Mouse (Mus musculus): ENCODE results near the gene Ces3b.
"Not testable (repeated sequence)": the region's sequence is repeated elsewhere in the genome, so short reads cannot be mapped to it uniquely, and the experiment has no call there.

The Ces3b gene

GRCm38 (mm10) chr8:105083449-105084050 is at the start of gene Ces3b:
Gene Ces3b, plus strand, starts transcription at chr8:105083753.
- no peak for DNase-seq (ENCODE audit: low spot score in 2 of 2)

GRCm38 (mm10) chr8:105043510-105043909 is 40.0 kb upstream of the Ces3b start:
- no peak for DNase-seq (ENCODE audit: low spot score in 2 of 2)

GRCm38 (mm10) chr8:105045824-105046401 is 37.6 kb upstream of the Ces3b start:
- DNase-seq (ENCODE audit: low spot score in 2 of 2) = no peak

GRCm38 (mm10) chr8:105048371-105048854 is 35.1 kb upstream of the Ces3b start, which contains the start of gene Ces3a:
Gene Ces3a, plus strand, starts transcription at chr8:105048601.
- no peak for DNase-seq (ENCODE audit: low spot score in 2 of 2)

- DNase-seq (ENCODE audit: low spot score in 2 of 2) = no peak
Observed at GRCm38 (mm10) chr8:105056211-105056610, 27.3 kb upstream of the Ces3b start.

GRCm38 (mm10) chr8:105060056-105060455 is 23.5 kb upstream of the Ces3b start:
- no peak for DNase-seq (ENCODE audit: low spot score in 2 of 2)

- peak; percentile 22 to 32 for DNase-seq (ENCODE audit: low spot score in 2 of 2)
Observed at GRCm38 (mm10) chr8:105066761-105067160, 16.8 kb upstream of the Ces3b start.

- DNase-seq (ENCODE audit: low spot score in 2 of 2) = not testable (repeated sequence)
Observed at GRCm38 (mm10) chr8:105067905-105068304, 15.6 kb upstream of the Ces3b start.

GRCm38 (mm10) chr8:105068971-105069370 is 14.6 kb upstream of the Ces3b start:
- no peak for DNase-seq (ENCODE audit: low spot score in 2 of 2)

- DNase-seq (ENCODE audit: low spot score in 2 of 2) = no peak
Observed at GRCm38 (mm10) chr8:105076601-105077000, 7.0 kb upstream of the Ces3b start.

- DNase-seq (ENCODE audit: low spot score in 2 of 2) = no peak
Observed at GRCm38 (mm10) chr8:105077071-105077470, 6.5 kb upstream of the Ces3b start.

GRCm38 (mm10) chr8:105078591-105078990 is 5.0 kb upstream of the Ces3b start:
- no peak for DNase-seq (ENCODE audit: low spot score in 2 of 2)

- no peak for DNase-seq (ENCODE audit: low spot score in 2 of 2)
Observed at GRCm38 (mm10) chr8:105080814-105081336, 2.7 kb upstream of the Ces3b start.

- not testable (repeated sequence) for DNase-seq (ENCODE audit: low spot score in 2 of 2)
Observed at GRCm38 (mm10) chr8:105088166-105088565, 4.6 kb downstream of the Ces3b start.

GRCm38 (mm10) chr8:105088581-105088980 is 5.0 kb downstream of the Ces3b start:
- no peak for DNase-seq (ENCODE audit: low spot score in 2 of 2)

GRCm38 (mm10) chr8:105093992-105094391 is 10.4 kb downstream of the Ces3b start:
- DNase-seq (ENCODE audit: low spot score in 2 of 2) = no peak

GRCm38 (mm10) chr8:105102101-105102785 is 18.7 kb downstream of the Ces3b start:
- not testable (repeated sequence) for DNase-seq (ENCODE audit: low spot score in 2 of 2)

GRCm38 (mm10) chr8:105103701-105104100 is 20.1 kb downstream of the Ces3b start:
- DNase-seq (ENCODE audit: low spot score in 2 of 2) = not testable (repeated sequence)

GRCm38 (mm10) chr8:105104220-105104619 is 20.7 kb downstream of the Ces3b start:
- no peak for DNase-seq (ENCODE audit: low spot score in 2 of 2)

GRCm38 (mm10) chr8:105129864-105130263 is 46.3 kb downstream of the Ces3b start:
- DNase-seq (ENCODE audit: low spot score in 2 of 2) = no peak

GRCm38 (mm10) chr8:105131509-105131908 is 48.0 kb downstream of the Ces3b start, which contains the start of gene Ces4a:
Gene Ces4a, plus strand, starts transcription at chr8:105131800.
- no peak for DNase-seq (ENCODE audit: low spot score in 2 of 2)

- peak in 1 of 2 experiments; percentile 63 for DNase-seq (ENCODE audit: low spot score in 2 of 2)
Observed at GRCm38 (mm10) chr8:105138423-105138822, 54.9 kb downstream of the Ces3b start.

Measured in right cerebral cortex, postnatal 10 days (tissue).